Mouse (Mus musculus): ENCODE data around the gene Stxbp1. TPM values are rescaled to one million over a fixed set of nuclear protein-coding genes. Genes with fewer than 3 reads are reported as not detected.

The Stxbp1 gene
- polyA plus RNA-seq, 1 experiment from 2014 or later: 9.3 TPM

DNA sequence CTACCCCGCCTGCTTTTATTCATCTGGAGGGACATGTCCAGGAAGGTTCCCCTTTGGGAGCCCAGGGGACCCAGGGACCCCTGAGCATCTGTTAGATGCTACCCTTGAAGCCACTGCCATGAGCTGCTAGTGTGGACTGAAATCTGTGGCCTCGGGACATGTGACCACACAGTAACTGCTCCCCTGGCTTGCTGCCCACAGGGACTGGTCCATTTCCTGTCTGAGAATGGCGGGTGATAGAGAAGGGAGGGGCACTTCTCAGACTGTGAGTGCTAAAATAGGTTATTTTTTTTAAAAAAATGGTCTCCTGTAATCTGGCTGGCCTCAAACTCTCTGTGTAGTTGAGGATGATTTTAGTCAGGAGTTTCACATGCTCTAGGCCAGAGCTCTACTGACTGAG lies 34.7 kb upstream of the Stxbp1 start:
- ATAC-seq (ENCODE audit: low FRiP score, low TSS enrichment): peak; percentile 50
- peak overlapping the region; percentile 87 for H3K27ac ChIP-seq (replicated peaks)
- 17% methylated on average over 3 of the region's 3 CpGs for WGBS
- no peaks in the 10 kb centered on the region for H3K9me3 ChIP-seq (ENCODE audit: control insufficient read depth, low read length)
- no peaks in the 10 kb centered on the region for H3K27me3 ChIP-seq (ENCODE audit: control insufficient read depth, insufficient read depth, low read length)
- H3K4me1 ChIP-seq (replicated peaks; ENCODE audit: control insufficient read depth, insufficient read depth): peaks cover 13% of the 10 kb centered on the region
- H3K9ac ChIP-seq (ENCODE audit: low read length): peak overlapping the region; percentile 35; the same call in 1 of the 2 replicates
- TF ChIP-seq EP300 (optimal IDR thresholded peaks at IDR 0.05) (no peak), CTCF (IDR thresholded peaks at IDR 0.05; ENCODE audit: low read depth) (no peak)
- no peak overlapping the region for H3K4me2 ChIP-seq (replicated peaks; ENCODE audit: low read depth)
- H3K36me3 ChIP-seq (ENCODE audit: control insufficient read depth, insufficient read depth, low read length): no peaks in the 10 kb centered on the region; the same call in 1 of the 2 replicates
- H3K4me3 ChIP-seq (ENCODE audit: low read depth, low read length): no peak overlapping the region
- peak; percentile 89 for DNase-seq (ENCODE audit: low spot score)

DNA sequence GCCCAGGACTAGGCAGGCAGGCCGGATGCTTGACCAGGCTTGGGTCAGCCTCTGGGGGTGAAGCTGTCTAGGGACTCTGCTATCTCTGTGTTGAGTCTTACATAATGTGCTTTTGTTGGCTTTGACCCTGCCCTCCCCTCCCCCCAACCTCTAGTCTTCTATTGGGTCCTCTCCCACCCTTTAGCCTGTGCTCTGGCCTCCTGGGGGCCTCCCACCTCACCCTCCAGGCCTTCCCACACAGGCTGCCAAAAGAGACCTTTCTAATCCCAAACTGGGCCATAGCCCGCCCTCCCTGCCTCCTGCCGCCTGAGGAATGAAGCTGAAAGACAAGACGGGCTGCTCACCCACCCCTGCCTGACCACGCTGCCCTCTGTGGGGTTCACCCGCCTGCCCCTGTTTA lies 34.0 kb upstream of the Stxbp1 start:
- TF ChIP-seq EP300 (optimal IDR thresholded peaks at IDR 0.05) (no peak), CTCF (IDR thresholded peaks at IDR 0.05; ENCODE audit: low read depth) (no peak)
- H3K9me3 ChIP-seq (ENCODE audit: control insufficient read depth, low read length): no peaks in the 10 kb centered on the region
- no peak overlapping the region for H3K4me3 ChIP-seq (ENCODE audit: low read depth, low read length)
- no peaks in the 10 kb centered on the region for H3K27me3 ChIP-seq (ENCODE audit: control insufficient read depth, insufficient read depth, low read length)
- ATAC-seq (ENCODE audit: low FRiP score, low TSS enrichment) (no peak), DNase-seq (ENCODE audit: low spot score) (no peak)
- H3K4me1 ChIP-seq (replicated peaks; ENCODE audit: control insufficient read depth, insufficient read depth): peaks cover 13% of the 10 kb centered on the region
- no peaks in the 10 kb centered on the region; the same call in 1 of the 2 replicates for H3K36me3 ChIP-seq (ENCODE audit: control insufficient read depth, insufficient read depth, low read length)
- H3K9ac ChIP-seq (ENCODE audit: low read length): peak overlapping the region; percentile 43
- H3K4me2 ChIP-seq (replicated peaks; ENCODE audit: low read depth): peak overlapping the region; percentile 20; the same call in 1 of the 2 replicates
- 28% methylated on average over 6 of the region's 6 CpGs for WGBS
- H3K27ac ChIP-seq (replicated peaks): peak overlapping the region; percentile 87

DNA sequence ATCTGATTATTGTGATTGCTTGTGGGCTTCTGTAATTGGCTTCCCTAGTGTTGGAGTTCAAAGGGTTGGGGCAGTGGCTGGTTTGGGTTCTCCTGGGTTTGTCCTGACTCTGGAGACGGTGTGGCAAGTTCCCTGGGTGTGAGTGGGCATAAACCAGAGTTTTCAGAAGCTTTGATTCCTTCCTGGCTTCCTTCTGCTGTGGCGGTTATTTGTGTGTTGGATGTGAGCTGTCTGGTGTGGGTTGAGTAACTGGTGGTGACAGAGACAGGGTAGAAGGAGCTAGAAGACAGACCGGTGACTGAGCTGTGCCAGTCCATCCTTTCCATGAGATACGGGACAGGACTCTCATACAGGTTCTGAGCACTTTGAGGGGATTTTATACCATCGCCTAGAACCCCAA lies 32.5 kb upstream of the Stxbp1 start:
- Histone ChIP-seq H3K9ac (ENCODE audit: low read length) (peak overlapping the region; percentile 38; the same call in 1 of the 2 replicates), H3K27me3 (ENCODE audit: control insufficient read depth, insufficient read depth, low read length) (no peaks in the 10 kb centered on the region), H3K9me3 (ENCODE audit: control insufficient read depth, low read length) (no peaks in the 10 kb centered on the region), H3K27ac (replicated peaks) (peak overlapping the region; percentile 93), H3K4me3 (ENCODE audit: low read depth, low read length) (0 out of 2 replicates have a peak overlapping the region, but pooled peaks have one; percentile 88), H3K36me3 (ENCODE audit: control insufficient read depth, insufficient read depth, low read length) (no peaks in the 10 kb centered on the region; the same call in 1 of the 2 replicates), H3K4me1 (replicated peaks; ENCODE audit: control insufficient read depth, insufficient read depth) (peaks cover 16% of the 10 kb centered on the region), H3K4me2 (replicated peaks; ENCODE audit: low read depth) (peak overlapping the region; percentile 89)
- TF ChIP-seq EP300 (optimal IDR thresholded peaks at IDR 0.05): no peak
- no peak for TF ChIP-seq CTCF (IDR thresholded peaks at IDR 0.05; ENCODE audit: low read depth)
- ATAC-seq (ENCODE audit: low FRiP score, low TSS enrichment) (no peak), DNase-seq (ENCODE audit: low spot score) (no peak)
- 68% methylated on average over 5 of the region's 5 CpGs for WGBS

DNA sequence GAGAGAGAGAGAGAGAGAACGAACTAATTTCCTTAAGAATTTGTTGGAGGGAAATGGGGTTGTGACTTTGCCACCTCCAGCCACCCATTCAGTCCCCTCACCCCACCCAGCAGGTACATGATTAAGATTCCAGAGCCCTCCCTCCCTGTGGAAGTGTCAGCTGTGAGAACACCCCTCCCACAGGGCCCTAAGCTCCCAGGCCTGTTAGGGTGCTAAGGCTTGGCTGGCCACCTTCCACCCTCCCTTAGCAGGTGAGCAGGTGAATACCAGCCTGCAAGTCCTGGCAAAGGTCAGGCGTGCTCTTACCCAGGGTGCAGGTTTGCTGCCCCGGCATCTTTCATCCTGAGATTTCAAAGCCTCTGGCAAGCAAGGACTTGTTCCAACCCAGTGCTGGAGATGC lies 31.4 kb upstream of the Stxbp1 start:
- peaks cover 21% of the 10 kb centered on the region for H3K4me1 ChIP-seq (replicated peaks; ENCODE audit: control insufficient read depth, insufficient read depth)
- H3K36me3 ChIP-seq (ENCODE audit: control insufficient read depth, insufficient read depth, low read length): no peaks in the 10 kb centered on the region
- DNase-seq (ENCODE audit: low spot score): no peak
- TF ChIP-seq EP300 (optimal IDR thresholded peaks at IDR 0.05): no peak
- TF ChIP-seq CTCF (IDR thresholded peaks at IDR 0.05; ENCODE audit: low read depth): no peak
- peak overlapping the region; percentile 88 for H3K9ac ChIP-seq (ENCODE audit: low read length)
- WGBS: 46% methylated on average over 3 of the region's 3 CpGs
- ATAC-seq (ENCODE audit: low FRiP score, low TSS enrichment): no peak; the same call in 1 of the 2 replicates
- peak overlapping the region; percentile 89 for H3K4me2 ChIP-seq (replicated peaks; ENCODE audit: low read depth)
- peak overlapping the region; percentile 93 for H3K27ac ChIP-seq (replicated peaks)
- no peaks in the 10 kb centered on the region for H3K27me3 ChIP-seq (ENCODE audit: control insufficient read depth, insufficient read depth, low read length)
- H3K9me3 ChIP-seq (ENCODE audit: control insufficient read depth, low read length): no peaks in the 10 kb centered on the region
- peak overlapping the region; percentile 88 for H3K4me3 ChIP-seq (ENCODE audit: low read depth, low read length)

DNA sequence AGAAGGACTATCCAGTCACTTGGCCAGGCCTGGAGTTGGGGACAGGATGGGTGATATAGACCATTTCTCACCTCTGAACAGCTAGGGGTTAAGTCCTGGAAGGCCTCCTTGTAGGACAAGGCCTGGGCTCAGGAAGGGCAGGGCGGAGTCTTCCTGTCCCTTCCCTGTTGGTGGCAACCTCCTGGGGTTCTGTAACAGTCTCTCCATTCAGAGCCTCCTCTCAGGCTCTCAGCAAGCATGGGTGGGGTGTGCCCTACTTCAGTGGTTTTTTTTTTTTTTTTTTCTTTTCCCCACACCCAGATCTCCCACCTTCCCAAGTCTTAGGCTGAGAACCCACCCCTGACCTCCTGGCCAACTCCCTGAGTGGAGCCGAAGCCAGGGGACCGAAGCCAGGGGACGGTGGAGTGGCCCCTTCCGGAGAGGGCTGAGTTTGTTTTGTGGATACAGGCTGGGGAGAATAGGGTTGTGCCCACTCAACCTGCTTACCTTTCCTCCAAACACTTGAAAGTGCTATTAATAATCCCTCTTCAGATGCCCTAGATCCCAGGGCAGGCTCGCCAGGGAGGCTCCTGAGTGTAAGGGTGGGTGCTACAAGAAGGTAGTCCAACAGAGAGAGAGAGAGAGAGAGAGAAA lies 30.8 kb upstream of the Stxbp1 start:
- Histone ChIP-seq H3K9me3 (ENCODE audit: control insufficient read depth, low read length) (no peaks in the 10 kb centered on the region), H3K4me1 (replicated peaks; ENCODE audit: control insufficient read depth, insufficient read depth) (peaks cover 19% of the 10 kb centered on the region), H3K27ac (replicated peaks) (peak overlapping the region; percentile 93), H3K9ac (ENCODE audit: low read length) (peak overlapping the region; percentile 88), H3K4me2 (replicated peaks; ENCODE audit: low read depth) (peak overlapping the region; percentile 89), H3K36me3 (ENCODE audit: control insufficient read depth, insufficient read depth, low read length) (no peaks in the 10 kb centered on the region), H3K27me3 (ENCODE audit: control insufficient read depth, insufficient read depth, low read length) (no peaks in the 10 kb centered on the region), H3K4me3 (ENCODE audit: low read depth, low read length) (peak overlapping the region; percentile 88)
- ATAC-seq (ENCODE audit: low FRiP score, low TSS enrichment) (no peak), DNase-seq (ENCODE audit: low spot score) (peak; percentile 56)
- TF ChIP-seq EP300 (optimal IDR thresholded peaks at IDR 0.05) (no peak), CTCF (IDR thresholded peaks at IDR 0.05; ENCODE audit: low read depth) (no peak)
- WGBS: 31% methylated on average over 6 of the region's 6 CpGs

DNA sequence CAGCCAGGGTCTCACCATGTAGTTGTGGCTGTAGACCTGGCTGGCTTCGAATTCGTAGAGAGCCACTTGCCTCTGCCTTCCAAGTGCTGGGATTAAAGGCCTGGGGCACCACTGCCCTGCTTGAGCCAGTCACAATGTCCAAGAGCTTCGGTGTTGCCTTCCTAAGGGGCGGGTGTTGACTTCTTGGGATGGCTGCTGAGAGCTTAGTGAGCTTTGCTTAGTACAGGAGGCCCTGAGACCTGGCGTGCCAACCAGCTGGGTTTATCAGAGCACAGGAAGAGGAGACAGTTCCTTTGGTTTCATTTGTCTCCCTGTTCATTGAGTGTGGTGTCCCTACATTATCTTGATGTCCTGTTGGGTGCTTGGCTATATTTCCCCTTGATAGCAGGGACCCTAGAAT lies 30.3 kb upstream of the Stxbp1 start:
- H3K27me3 ChIP-seq (ENCODE audit: control insufficient read depth, insufficient read depth, low read length): no peaks in the 10 kb centered on the region
- peak overlapping the region; percentile 88 for H3K9ac ChIP-seq (ENCODE audit: low read length)
- no peak for TF ChIP-seq CTCF (IDR thresholded peaks at IDR 0.05; ENCODE audit: low read depth)
- no peak for TF ChIP-seq EP300 (optimal IDR thresholded peaks at IDR 0.05)
- WGBS: 24% methylated on average over 5 of the region's 5 CpGs
- peak overlapping the region; percentile 89 for H3K4me2 ChIP-seq (replicated peaks; ENCODE audit: low read depth)
- no peaks in the 10 kb centered on the region for H3K36me3 ChIP-seq (ENCODE audit: control insufficient read depth, insufficient read depth, low read length)
- DNase-seq (ENCODE audit: low spot score) (no peak), ATAC-seq (ENCODE audit: low FRiP score, low TSS enrichment) (no peak)
- H3K9me3 ChIP-seq (ENCODE audit: control insufficient read depth, low read length): no peaks in the 10 kb centered on the region
- H3K4me1 ChIP-seq (replicated peaks; ENCODE audit: control insufficient read depth, insufficient read depth): peaks cover 19% of the 10 kb centered on the region
- H3K27ac ChIP-seq (replicated peaks): peak overlapping the region; percentile 93
- peak overlapping the region; percentile 88 for H3K4me3 ChIP-seq (ENCODE audit: low read depth, low read length)
